Mouse (Mus musculus): ENCODE data around the gene Mlycd. TPM values are rescaled to one million over a fixed set of nuclear protein-coding genes. Genes with fewer than 3 reads are reported as not detected.

Mlycd gene
- polyA plus RNA-seq, 1 experiment from 2014 or later, result 15.0 TPM

DNA sequence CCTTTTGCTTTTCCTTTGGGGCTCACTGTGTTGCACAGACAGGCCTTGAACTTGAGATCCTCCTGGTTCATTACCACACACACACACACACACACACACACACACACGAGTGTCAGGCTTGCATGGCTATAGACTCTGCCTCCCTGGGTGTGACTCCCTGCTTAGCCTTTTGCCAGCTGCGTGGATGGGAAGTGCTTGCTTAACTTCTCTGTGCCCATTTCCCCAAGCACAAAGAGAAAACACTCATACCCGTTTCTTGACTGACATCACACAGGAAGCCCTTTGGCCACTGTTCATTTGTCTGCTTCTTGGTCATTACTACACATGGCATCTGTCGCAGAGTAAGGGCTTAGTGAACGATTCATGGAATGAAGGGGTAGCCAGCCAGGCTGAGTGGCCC, 47.3 kb downstream of the Mlycd start:
- Histone ChIP-seq H3K27me3 (ENCODE audit: control insufficient read depth, insufficient read depth, low read depth, low read length) (no peaks in the 10 kb centered on the region), H3K9ac (ENCODE audit: low read depth, low read length) (no peak overlapping the region), H3K9me3 (replicated peaks; ENCODE audit: control insufficient read depth, low read length, poor library complexity, severe bottlenecking) (no peaks in the 10 kb centered on the region), H3K36me3 (ENCODE audit: control insufficient read depth, insufficient read depth, low read length) (no peaks in the 10 kb centered on the region), H3K4me3 (ENCODE audit: low read depth, low read length) (no peak overlapping the region), H3K4me1 (ENCODE audit: control insufficient read depth, insufficient read depth, low read length) (peaks cover 3% of the 10 kb centered on the region; the same call in 1 of the 2 replicates), H3K27ac (ENCODE audit: low read length) (no peak overlapping the region), H3K4me2 (ENCODE audit: low read length) (no peak overlapping the region)
- ATAC-seq, result no peak
- WGBS, result 70% methylated on average over 5 of the region's 5 CpGs

- H3K36me3 ChIP-seq (ENCODE audit: control insufficient read depth, insufficient read depth, low read length), result no peaks in the 10 kb centered on the region
- H3K27me3 ChIP-seq (ENCODE audit: control insufficient read depth, insufficient read depth, low read depth, low read length), result no peaks in the 10 kb centered on the region
- peaks cover 3% of the 10 kb centered on the region; the same call in 1 of the 2 replicates for H3K4me1 ChIP-seq (ENCODE audit: control insufficient read depth, insufficient read depth, low read length)
- no peaks in the 10 kb centered on the region for H3K9me3 ChIP-seq (replicated peaks; ENCODE audit: control insufficient read depth, low read length, poor library complexity, severe bottlenecking)
- no peak overlapping the region for H3K27ac ChIP-seq (ENCODE audit: low read length)
- H3K4me3 ChIP-seq (ENCODE audit: low read depth, low read length), result no peak overlapping the region
- no peak for ATAC-seq
- no peak overlapping the region for H3K4me2 ChIP-seq (ENCODE audit: low read length)
- WGBS, result 94% methylated on average over 8 of the region's 8 CpGs
- no peak overlapping the region for H3K9ac ChIP-seq (ENCODE audit: low read depth, low read length)
Measured at GRCm38 (mm10) chr8:119442970-119443369, 48.3 kb downstream of the Mlycd start.

GRCm38 (mm10) chr8:119446211-119446989, 51.7 kb downstream of the Mlycd start, which contains the start of gene Necab2:
Gene Necab2, plus strand, starts transcription at chr8:119446719.
- no peak within 1 kb of the TSS for H3K27ac ChIP-seq (ENCODE audit: low read length)
- H3K36me3 ChIP-seq (ENCODE audit: control insufficient read depth, insufficient read depth, low read length), result no peaks in the 10 kb centered on the region
- H3K4me3 ChIP-seq (ENCODE audit: low read depth, low read length), result peak within 1 kb of the TSS; percentile 67
- peak; percentile 58 for ATAC-seq
- H3K9ac ChIP-seq (ENCODE audit: low read depth, low read length), result peak within 1 kb of the TSS; percentile 82
- WGBS, result 3% methylated on average over 27 of the region's 52 CpGs
- H3K4me1 ChIP-seq (ENCODE audit: control insufficient read depth, insufficient read depth, low read length), result peaks cover 5% of the 10 kb centered on the region
- no peaks in the 10 kb centered on the region for H3K9me3 ChIP-seq (replicated peaks; ENCODE audit: control insufficient read depth, low read length, poor library complexity, severe bottlenecking)
- H3K4me2 ChIP-seq (ENCODE audit: low read length), result peak within 1 kb of the TSS; percentile 77
- no peaks in the 10 kb centered on the region for H3K27me3 ChIP-seq (ENCODE audit: control insufficient read depth, insufficient read depth, low read depth, low read length)

GRCm38 (mm10) chr8:119446990-119447780, 52.5 kb downstream of the Mlycd start:
- no peaks in the 10 kb centered on the region for H3K36me3 ChIP-seq (ENCODE audit: control insufficient read depth, insufficient read depth, low read length)
- no peaks in the 10 kb centered on the region for H3K9me3 ChIP-seq (replicated peaks; ENCODE audit: control insufficient read depth, low read length, poor library complexity, severe bottlenecking)
- H3K4me3 ChIP-seq (ENCODE audit: low read depth, low read length), result peak overlapping the region; percentile 67
- peak overlapping the region; percentile 77 for H3K4me2 ChIP-seq (ENCODE audit: low read length)
- H3K27me3 ChIP-seq (ENCODE audit: control insufficient read depth, insufficient read depth, low read depth, low read length), result no peaks in the 10 kb centered on the region
- under 1% methylated on average over 63 of the region's 80 CpGs for WGBS
- peak overlapping the region; percentile 82 for H3K9ac ChIP-seq (ENCODE audit: low read depth, low read length)
- H3K4me1 ChIP-seq (ENCODE audit: control insufficient read depth, insufficient read depth, low read length), result peaks cover 5% of the 10 kb centered on the region
- ATAC-seq, result peak; percentile 63
- H3K27ac ChIP-seq (ENCODE audit: low read length), result no peak overlapping the region

DNA sequence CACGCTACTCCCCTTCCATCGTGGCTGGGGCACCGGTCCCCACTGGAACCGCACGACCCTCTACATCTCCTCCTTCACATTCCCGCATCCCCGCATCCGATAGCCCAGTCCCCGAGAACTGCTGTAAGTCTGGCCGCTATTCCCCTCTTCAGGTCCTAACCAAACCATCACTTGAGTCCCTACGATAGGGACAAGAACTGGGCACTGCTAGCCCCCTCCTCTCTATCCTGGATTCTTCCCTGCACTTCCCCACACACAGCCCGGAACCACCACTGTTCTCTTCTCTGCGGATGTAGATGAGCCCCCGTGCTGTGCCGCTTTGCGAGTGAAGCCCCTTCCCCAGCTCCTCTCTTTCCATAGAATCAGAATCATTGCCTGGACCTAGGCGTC, 53.1 kb downstream of the Mlycd start:
- H3K9me3 ChIP-seq (replicated peaks; ENCODE audit: control insufficient read depth, low read length, poor library complexity, severe bottlenecking), result no peaks in the 10 kb centered on the region
- ATAC-seq, result no peak
- peak overlapping the region; percentile 77 for H3K4me2 ChIP-seq (ENCODE audit: low read length)
- peak overlapping the region; percentile 67 for H3K4me3 ChIP-seq (ENCODE audit: low read depth, low read length)
- no peaks in the 10 kb centered on the region for H3K27me3 ChIP-seq (ENCODE audit: control insufficient read depth, insufficient read depth, low read depth, low read length)
- H3K4me1 ChIP-seq (ENCODE audit: control insufficient read depth, insufficient read depth, low read length), result peaks cover 5% of the 10 kb centered on the region
- H3K9ac ChIP-seq (ENCODE audit: low read depth, low read length), result peak overlapping the region; percentile 82
- no peak overlapping the region for H3K27ac ChIP-seq (ENCODE audit: low read length)
- no peaks in the 10 kb centered on the region for H3K36me3 ChIP-seq (ENCODE audit: control insufficient read depth, insufficient read depth, low read length)
- under 1% methylated on average over 17 of the region's 17 CpGs for WGBS

DNA sequence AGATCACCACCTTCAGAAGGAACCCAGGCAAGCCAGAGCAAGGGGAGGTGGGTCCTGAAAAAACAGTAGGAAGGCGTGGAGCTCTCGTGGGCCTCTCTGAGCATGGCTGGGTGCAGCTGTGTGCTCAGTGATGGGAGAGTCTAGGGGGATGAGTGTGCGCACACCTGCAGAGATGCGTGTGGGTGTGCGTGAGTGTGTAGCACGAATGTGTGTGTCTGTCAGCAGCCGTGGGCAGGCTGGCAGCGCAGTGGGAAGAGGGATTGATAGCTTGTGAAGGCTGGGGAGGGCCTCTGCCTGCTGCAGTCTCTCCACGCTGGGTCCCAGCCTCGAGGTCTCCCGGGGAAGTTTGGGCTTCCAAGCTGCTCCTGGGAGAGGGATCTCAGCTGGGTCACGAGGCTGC, 54.9 kb downstream of the Mlycd start:
- no peaks in the 10 kb centered on the region for H3K36me3 ChIP-seq (ENCODE audit: control insufficient read depth, insufficient read depth, low read length)
- H3K27me3 ChIP-seq (ENCODE audit: control insufficient read depth, insufficient read depth, low read depth, low read length), result no peaks in the 10 kb centered on the region
- no peak overlapping the region for H3K9ac ChIP-seq (ENCODE audit: low read depth, low read length)
- 79% methylated on average over 12 of the region's 12 CpGs for WGBS
- no peak overlapping the region for H3K27ac ChIP-seq (ENCODE audit: low read length)
- peaks cover 5% of the 10 kb centered on the region for H3K4me1 ChIP-seq (ENCODE audit: control insufficient read depth, insufficient read depth, low read length)
- H3K4me2 ChIP-seq (ENCODE audit: low read length), result no peak overlapping the region
- no peaks in the 10 kb centered on the region for H3K9me3 ChIP-seq (replicated peaks; ENCODE audit: control insufficient read depth, low read length, poor library complexity, severe bottlenecking)
- no peak overlapping the region for H3K4me3 ChIP-seq (ENCODE audit: low read depth, low read length)
- ATAC-seq, result no peak

GRCm38 (mm10) chr8:119451131-119451530, 56.5 kb downstream of the Mlycd start:
- 82% methylated on average over 4 of the region's 4 CpGs for WGBS
- Histone ChIP-seq H3K4me3 (ENCODE audit: low read depth, low read length) (no peak overlapping the region), H3K9ac (ENCODE audit: low read depth, low read length) (no peak overlapping the region), H3K27me3 (ENCODE audit: control insufficient read depth, insufficient read depth, low read depth, low read length) (no peaks in the 10 kb centered on the region), H3K9me3 (replicated peaks; ENCODE audit: control insufficient read depth, low read length, poor library complexity, severe bottlenecking) (no peaks in the 10 kb centered on the region), H3K36me3 (ENCODE audit: control insufficient read depth, insufficient read depth, low read length) (no peaks in the 10 kb centered on the region), H3K4me2 (ENCODE audit: low read length) (no peak overlapping the region), H3K4me1 (ENCODE audit: control insufficient read depth, insufficient read depth, low read length) (peaks cover 5% of the 10 kb centered on the region), H3K27ac (ENCODE audit: low read length) (no peak overlapping the region)
- no peak for ATAC-seq

DNA sequence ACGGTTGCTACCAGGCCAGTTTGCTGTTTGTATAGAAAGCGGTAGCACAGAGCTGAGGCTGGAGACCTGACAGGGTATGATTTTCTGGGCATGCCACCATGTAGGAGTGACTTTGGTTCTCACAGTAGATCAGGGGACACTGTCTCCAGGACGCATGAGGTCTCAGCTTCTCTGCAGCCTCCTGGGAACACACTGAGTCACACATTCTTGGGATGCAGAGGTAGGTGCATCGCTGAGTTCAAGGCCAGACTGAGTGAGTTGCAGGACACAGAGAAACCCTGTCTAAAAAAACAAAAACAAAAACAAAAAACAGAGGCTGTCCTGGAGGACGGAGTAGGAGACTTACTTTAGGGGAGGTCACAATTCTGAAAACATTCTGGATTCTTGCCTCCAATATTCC, 58.2 kb downstream of the Mlycd start:
- Histone ChIP-seq H3K27ac (ENCODE audit: low read length) (no peak overlapping the region), H3K4me1 (ENCODE audit: control insufficient read depth, insufficient read depth, low read length) (peaks cover 2% of the 10 kb centered on the region), H3K4me2 (ENCODE audit: low read length) (no peak overlapping the region), H3K9ac (ENCODE audit: low read depth, low read length) (no peak overlapping the region), H3K27me3 (ENCODE audit: control insufficient read depth, insufficient read depth, low read depth, low read length) (no peaks in the 10 kb centered on the region), H3K9me3 (replicated peaks; ENCODE audit: control insufficient read depth, low read length, poor library complexity, severe bottlenecking) (no peaks in the 10 kb centered on the region), H3K4me3 (ENCODE audit: low read depth, low read length) (no peak overlapping the region), H3K36me3 (ENCODE audit: control insufficient read depth, insufficient read depth, low read length) (no peaks in the 10 kb centered on the region)
- WGBS, result 93% methylated on average over 5 of the region's 5 CpGs
- ATAC-seq, result no peak

DNA sequence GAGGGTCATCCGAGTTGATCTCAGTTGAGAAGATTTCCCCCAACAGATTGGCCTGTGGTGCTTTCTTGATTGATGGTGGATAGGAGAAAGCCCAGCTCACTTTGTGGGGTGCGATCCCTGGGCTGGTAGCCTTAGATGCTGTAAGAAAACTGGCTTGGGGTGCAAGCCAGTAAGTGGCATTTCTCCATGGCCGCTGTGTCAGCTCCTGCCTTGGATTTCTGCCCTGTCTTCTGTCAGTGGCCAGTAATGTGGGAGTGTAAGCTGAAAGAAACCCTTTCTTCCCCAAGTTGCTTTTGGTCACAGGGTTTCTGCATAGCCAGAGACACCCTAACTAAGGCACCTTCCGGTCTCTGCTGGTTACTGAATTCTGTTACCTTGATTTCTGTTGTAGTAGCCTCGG, 61.4 kb downstream of the Mlycd start:
- H3K4me3 ChIP-seq (ENCODE audit: low read depth, low read length), result no peak overlapping the region
- H3K4me1 ChIP-seq (ENCODE audit: control insufficient read depth, insufficient read depth, low read length), result peaks cover 9% of the 10 kb centered on the region
- H3K9ac ChIP-seq (ENCODE audit: low read depth, low read length), result no peak overlapping the region
- no peak overlapping the region for H3K4me2 ChIP-seq (ENCODE audit: low read length)
- ATAC-seq, result no peak
- no peaks in the 10 kb centered on the region for H3K27me3 ChIP-seq (ENCODE audit: control insufficient read depth, insufficient read depth, low read depth, low read length)
- no peaks in the 10 kb centered on the region for H3K36me3 ChIP-seq (ENCODE audit: control insufficient read depth, insufficient read depth, low read length)
- 85% methylated on average over 5 of the region's 5 CpGs for WGBS
- no peaks in the 10 kb centered on the region for H3K9me3 ChIP-seq (replicated peaks; ENCODE audit: control insufficient read depth, low read length, poor library complexity, severe bottlenecking)
- H3K27ac ChIP-seq (ENCODE audit: low read length), result no peak overlapping the region
